Mouse (Mus musculus) spleen, adult 2 months (tissue): ENCODE results near the gene Gnai1. TPM values are rescaled to one million over a fixed set of nuclear protein-coding genes. Genes with fewer than 3 reads are reported as not detected.

ENCODE experiments used
- DNase-seq, 2 experiments: peaks; one replicate each; pipeline versions ENCODE4 v3.0.0 to v3.0.0-alpha.2; 2012 to 2021; ENCODE audit warnings: low spot score in 2 of 2, low read depth in 1 of 2
- H3K27ac ChIP-seq: fragments of 200-500 bp; 2 replicates; pipeline ENCODE4 v1.5.1; 2012; ENCODE audit warnings: low read length, inconsistent platforms; ENCODE audit not compliant: insufficient read depth
- H3K27me3 ChIP-seq: fragments of 200-500 bp; 2 replicates; pipeline ENCODE4 v1.6.1; 2012; ENCODE audit warnings: mild to moderate bottlenecking, moderate library complexity, low read length, inconsistent platforms; ENCODE audit not compliant: control insufficient read depth, insufficient read depth
- H3K36me3 ChIP-seq: fragments of 200-500 bp; 2 replicates; pipeline ENCODE4 v1.6.1; 2012; ENCODE audit warnings: mild to moderate bottlenecking, low read length, inconsistent platforms; ENCODE audit not compliant: control insufficient read depth, insufficient read depth
- H3K4me1 ChIP-seq: fragments of 200-500 bp; 2 replicates; pipeline ENCODE4 v1.6.1; 2011; ENCODE audit warnings: inconsistent platforms; ENCODE audit not compliant: control insufficient read depth, insufficient read depth, insufficient read length
- H3K4me3 ChIP-seq: fragments of 200-500 bp; 2 replicates; pipeline ENCODE4 v1.5.1; 2011; ENCODE audit warnings: mild to moderate bottlenecking, inconsistent platforms; ENCODE audit not compliant: insufficient read depth, insufficient read length; ENCODE audit errors: extremely low read depth
- CTCF ChIP-seq: fragments of 200-500 bp; IDR thresholded peaks from 2 replicates; pipeline ENCODE4 v1.5.1; 2011; ENCODE audit warnings: mild to moderate bottlenecking, inconsistent platforms; ENCODE audit not compliant: insufficient read depth, insufficient read length, insufficient replicate concordance; ENCODE audit errors: extremely low read depth
- POLR2A ChIP-seq: fragments of 200-500 bp; IDR thresholded peaks from 2 replicates; pipeline ENCODE4 v1.6.1; 2011; ENCODE audit warnings: low read depth, low read length, inconsistent platforms
- WGBS: fragments of 180-500 bp; shearing (Covaris S2); methylation state at CpG from one replicate; pipeline ENCODE4 v1.1.7; 2018; 5-methylcytosine and 5-hydroxymethylcytosine counted together
- polyA plus RNA-seq: library from polyadenylated mRNA; depleted of rRNA; stranded (reverse); fragments of >200 nt; gene quantifications from 2 replicates; pipeline ENCODE4 v1.2.3, GENCODE M21; 2012

The Gnai1 gene
- polyA plus RNA-seq, 1 experiment: 0.40 TPM

GRCm38 (mm10) chr5:18326159-18326558 is 34.0 kb downstream of the Gnai1 start:
- TF ChIP-seq POLR2A (no peak), CTCF (no peak)
- no peaks in the 10 kb centered on the region for H3K4me1 ChIP-seq
- H3K27me3 ChIP-seq: no peaks in the 10 kb centered on the region
- DNase-seq: no peak
- no peaks in the 10 kb centered on the region for H3K36me3 ChIP-seq
- no peak overlapping the region for H3K4me3 ChIP-seq
- WGBS: 93% methylated on average over 6 of the region's 6 CpGs
- H3K27ac ChIP-seq: no peak overlapping the region

- H3K4me3 ChIP-seq: no peak overlapping the region
- H3K4me1 ChIP-seq: no peaks in the 10 kb centered on the region
- H3K27me3 ChIP-seq: no peaks in the 10 kb centered on the region
- no peak for TF ChIP-seq CTCF
- no peak for TF ChIP-seq POLR2A
- 87% methylated on average over 9 of the region's 9 CpGs for WGBS
- no peak for DNase-seq
- H3K27ac ChIP-seq: no peak overlapping the region
- no peaks in the 10 kb centered on the region for H3K36me3 ChIP-seq
Measured at GRCm38 (mm10) chr5:18323534-18323933, 36.6 kb downstream of the Gnai1 start.

- TF ChIP-seq CTCF (no peak), POLR2A (no peak)
- DNase-seq: no peak
- H3K27me3 ChIP-seq: no peaks in the 10 kb centered on the region
- H3K4me3 ChIP-seq: no peak overlapping the region
- WGBS: 90% methylated on average over 3 of the region's 3 CpGs
- H3K27ac ChIP-seq: no peak overlapping the region
- H3K4me1 ChIP-seq: no peaks in the 10 kb centered on the region
- H3K36me3 ChIP-seq: no peaks in the 10 kb centered on the region
Measured at GRCm38 (mm10) chr5:18321661-18322060, 38.5 kb downstream of the Gnai1 start.

GRCm38 (mm10) chr5:18318846-18319245 is 41.3 kb downstream of the Gnai1 start:
- H3K27ac ChIP-seq: no peak overlapping the region
- TF ChIP-seq POLR2A: no peak
- no peak for TF ChIP-seq CTCF
- no peak overlapping the region for H3K4me3 ChIP-seq
- no peak for DNase-seq
- H3K36me3 ChIP-seq: no peaks in the 10 kb centered on the region
- H3K4me1 ChIP-seq: no peaks in the 10 kb centered on the region
- no peaks in the 10 kb centered on the region for H3K27me3 ChIP-seq
- WGBS: 62% methylated on average over 4 of the region's 4 CpGs

- DNase-seq: no peak
- no peak overlapping the region for H3K4me3 ChIP-seq
- 10% methylated on average over 1 of the region's 1 CpGs for WGBS
Measured at GRCm38 (mm10) chr5:18307229-18307804, 52.8 kb downstream of the Gnai1 start.

GRCm38 (mm10) chr5:18296584-18296983 is 63.6 kb downstream of the Gnai1 start:
- Histone ChIP-seq H3K36me3 (no peaks in the 10 kb centered on the region), H3K4me3 (no peak overlapping the region), H3K4me1 (no peaks in the 10 kb centered on the region), H3K27me3 (no peaks in the 10 kb centered on the region), H3K27ac (no peak overlapping the region)
- DNase-seq: no peak
- 79% methylated on average over 2 of the region's 2 CpGs for WGBS
- TF ChIP-seq CTCF (no peak), POLR2A (no peak)

More at GRCm38 (mm10) chr5:18307229-18307804, 52.8 kb downstream of the Gnai1 start:
- Histone ChIP-seq H3K4me1 (no peaks in the 10 kb centered on the region), H3K27ac (no peak overlapping the region), H3K36me3 (no peaks in the 10 kb centered on the region), H3K27me3 (no peaks in the 10 kb centered on the region)
- TF ChIP-seq POLR2A (no peak), CTCF (no peak)

GRCm38 (mm10) chr5:18292744-18293143 is 67.4 kb downstream of the Gnai1 start:
- no peak overlapping the region for H3K4me3 ChIP-seq
- no peaks in the 10 kb centered on the region for H3K36me3 ChIP-seq
- TF ChIP-seq POLR2A: no peak
- TF ChIP-seq CTCF: no peak
- no peaks in the 10 kb centered on the region for H3K27me3 ChIP-seq
- H3K4me1 ChIP-seq: no peaks in the 10 kb centered on the region
- H3K27ac ChIP-seq: no peak overlapping the region
- 96% methylated on average over 5 of the region's 5 CpGs for WGBS
- no peak for DNase-seq
